Mouse (Mus musculus) stomach, embryonic 15.5 days (tissue): ENCODE measurements at regions not wholly inside any gene's neighbourhood (a gene's known extent, or its start where the extent isn't known, plus 50 kb on each side); places are given as distances from the start of the nearest gene placed in this dataset.

ENCODE experiments used
- ATAC-seq: fragments of 200-750 bp; cut with Nextera tagmentation; 2 replicates; pipeline ENCODE4 v1.8.0; 2017; ENCODE audit warnings: low read depth, moderate number of reproducible peaks, moderate TSS enrichment; ENCODE audit not compliant: insufficient read depth, low FRiP score
- H3K27ac ChIP-seq: fragments of 300-500 bp; sonication (generic); 2 replicates; pipeline ENCODE4 v1.5.1; 2015; ENCODE audit warnings: mild to moderate bottlenecking, inconsistent platforms
- H3K27me3 ChIP-seq: fragments of 300-500 bp; sonication (generic); replicated peaks from 2 replicates; pipeline ENCODE4 v1.6.1; 2015; ENCODE audit warnings: inconsistent platforms
- H3K36me3 ChIP-seq: fragments of 300-500 bp; sonication (generic); 2 replicates; pipeline ENCODE4 v1.6.1; 2015; ENCODE audit warnings: inconsistent platforms
- H3K4me1 ChIP-seq: fragments of 300-500 bp; sonication (generic); 2 replicates; pipeline ENCODE4 v1.6.1; 2015; ENCODE audit warnings: inconsistent platforms
- H3K4me2 ChIP-seq: fragments of 300-500 bp; sonication (generic); 2 replicates; pipeline ENCODE4 v1.6.1; 2015; ENCODE audit warnings: mild to moderate bottlenecking, inconsistent platforms
- H3K4me3 ChIP-seq: fragments of 300-500 bp; sonication (generic); replicated peaks from 2 replicates; pipeline ENCODE4 v1.5.1; 2015; ENCODE audit warnings: inconsistent platforms
- H3K9ac ChIP-seq: fragments of 300-500 bp; sonication (generic); 2 replicates; pipeline ENCODE4 v1.6.1; 2015; ENCODE audit warnings: inconsistent platforms
- H3K9me3 ChIP-seq: fragments of 300-500 bp; sonication (generic); 2 replicates; pipeline ENCODE4 v1.6.1; 2016; ENCODE audit warnings: inconsistent platforms
- WGBS: fragments of 180-500 bp; shearing (Covaris S2); methylation state at CpG from one replicate; pipeline ENCODE4 v1.1.7; 2015; 5-methylcytosine and 5-hydroxymethylcytosine counted together

DNA sequence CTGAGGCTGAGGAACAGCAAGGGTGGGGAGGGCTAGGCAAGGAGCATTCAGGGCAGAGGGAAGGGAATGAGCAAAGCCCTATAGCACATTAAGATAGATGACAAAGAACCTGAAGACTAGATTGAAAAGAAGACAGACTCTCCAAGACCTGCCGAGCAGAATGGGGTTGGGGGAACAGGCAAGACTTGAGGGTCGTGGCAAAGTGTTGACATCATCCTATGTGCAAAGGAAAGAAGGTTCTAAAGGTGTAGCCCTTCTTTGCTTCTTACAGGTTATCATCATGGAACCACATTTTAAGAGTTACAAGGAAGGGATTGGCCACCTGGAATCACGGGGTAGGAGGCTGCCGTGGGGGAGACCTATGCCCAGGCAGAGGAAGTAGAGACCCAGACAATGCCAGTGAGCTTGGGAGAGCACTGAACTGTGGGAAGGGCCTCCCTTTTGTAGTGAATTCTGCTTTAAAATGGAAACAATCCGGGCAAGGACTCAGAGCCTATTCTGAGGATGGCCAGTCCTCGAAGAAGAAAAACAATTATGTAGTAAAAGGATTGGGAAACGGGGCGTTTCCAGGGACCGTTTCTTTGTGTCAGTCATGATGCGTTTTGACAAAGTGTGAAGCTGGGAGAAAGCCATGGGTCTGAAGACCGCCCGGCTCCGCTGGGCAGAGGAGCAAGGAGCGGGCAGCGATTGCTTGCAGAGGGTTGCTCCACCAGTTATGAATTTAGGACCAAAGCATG, 55.5 kb upstream of the Cox10 start:
- H3K9me3 ChIP-seq = no peaks in the 10 kb centered on the region
- no peak overlapping the region for H3K9ac ChIP-seq
- ATAC-seq = no peak
- H3K4me1 ChIP-seq = no peaks in the 10 kb centered on the region
- no peak overlapping the region for H3K4me2 ChIP-seq
- H3K36me3 ChIP-seq = no peaks in the 10 kb centered on the region
- H3K27ac ChIP-seq = no peak overlapping the region
- H3K4me3 ChIP-seq = no peak overlapping the region
- WGBS = 84% methylated on average over 15 of the region's 15 CpGs
- no peaks in the 10 kb centered on the region for H3K27me3 ChIP-seq
